Mouse (Mus musculus) heart, embryonic 16.5 days (tissue): ENCODE results near the gene Vars2. TPM values are rescaled to one million over a fixed set of nuclear protein-coding genes. Genes with fewer than 3 reads are reported as not detected.

Experiments
- ATAC-seq: fragments of 200-750 bp; cut with Nextera tagmentation; replicated peaks from 2 replicates; pipeline ENCODE4 v1.8.0; 2017; ENCODE audit warnings: moderate number of reproducible peaks; ENCODE audit not compliant: insufficient read depth, low FRiP score; ENCODE audit errors: extremely low read depth
- H3K27ac ChIP-seq: fragments of 300-500 bp; sonication (generic); 2 replicates; pipeline ENCODE4 v1.5.1; 2014; ENCODE audit warnings: mild to moderate bottlenecking, low read length, control low read depth, moderate library complexity
- H3K27me3 ChIP-seq: fragments of 300-500 bp; sonication (generic); 2 replicates; pipeline ENCODE4 v1.6.1; 2014; ENCODE audit warnings: low read length, mixed read lengths; ENCODE audit not compliant: control insufficient read depth, insufficient read depth
- H3K36me3 ChIP-seq: fragments of 300-500 bp; sonication (generic); 2 replicates; pipeline ENCODE4 v1.6.1; 2014; ENCODE audit not compliant: control insufficient read depth, insufficient read depth
- H3K4me1 ChIP-seq: fragments of 300-500 bp; sonication (generic); 2 replicates; pipeline ENCODE4 v1.6.1; 2014; ENCODE audit warnings: low read length, mixed read lengths; ENCODE audit not compliant: control insufficient read depth, insufficient read depth
- H3K4me2 ChIP-seq: fragments of 300-500 bp; sonication (generic); 2 replicates; pipeline ENCODE4 v1.6.1; 2014; ENCODE audit warnings: low read depth, mild to moderate bottlenecking, control low read depth, low read length
- H3K4me3 ChIP-seq: fragments of 300-500 bp; sonication (generic); 2 replicates; pipeline ENCODE4 v1.5.1; 2014; ENCODE audit warnings: mild to moderate bottlenecking, control low read depth, low read length
- H3K9ac ChIP-seq: fragments of 300-500 bp; sonication (generic); 2 replicates; pipeline ENCODE4 v1.6.1; 2014; ENCODE audit warnings: low read length, control low read depth
- H3K9me3 ChIP-seq: fragments of 300-500 bp; sonication (generic); replicated peaks from 2 replicates; pipeline ENCODE4 v1.6.1; 2016; ENCODE audit warnings: low read length; ENCODE audit not compliant: control insufficient read depth
- WGBS: fragments of 180-500 bp; shearing (Covaris S2); extraction: QIAGEN DNeasy Blood & Tissue Kit; methylation state at CpG from one replicate; pipeline ENCODE4 v1.1.7; 2014; 5-methylcytosine and 5-hydroxymethylcytosine counted together
- polyA plus RNA-seq: library from polyadenylated mRNA; unstranded; fragments of >200 nt; fragmentation: Nextera tagmentation; extraction: Ambion mirVana; gene quantifications from 2 replicates; pipeline ENCODE4 v1.2.1, GENCODE M21; 2015

Vars2 gene
- polyA plus RNA-seq, 1 experiment from 2014 or later, result 12.8 TPM

DNA sequence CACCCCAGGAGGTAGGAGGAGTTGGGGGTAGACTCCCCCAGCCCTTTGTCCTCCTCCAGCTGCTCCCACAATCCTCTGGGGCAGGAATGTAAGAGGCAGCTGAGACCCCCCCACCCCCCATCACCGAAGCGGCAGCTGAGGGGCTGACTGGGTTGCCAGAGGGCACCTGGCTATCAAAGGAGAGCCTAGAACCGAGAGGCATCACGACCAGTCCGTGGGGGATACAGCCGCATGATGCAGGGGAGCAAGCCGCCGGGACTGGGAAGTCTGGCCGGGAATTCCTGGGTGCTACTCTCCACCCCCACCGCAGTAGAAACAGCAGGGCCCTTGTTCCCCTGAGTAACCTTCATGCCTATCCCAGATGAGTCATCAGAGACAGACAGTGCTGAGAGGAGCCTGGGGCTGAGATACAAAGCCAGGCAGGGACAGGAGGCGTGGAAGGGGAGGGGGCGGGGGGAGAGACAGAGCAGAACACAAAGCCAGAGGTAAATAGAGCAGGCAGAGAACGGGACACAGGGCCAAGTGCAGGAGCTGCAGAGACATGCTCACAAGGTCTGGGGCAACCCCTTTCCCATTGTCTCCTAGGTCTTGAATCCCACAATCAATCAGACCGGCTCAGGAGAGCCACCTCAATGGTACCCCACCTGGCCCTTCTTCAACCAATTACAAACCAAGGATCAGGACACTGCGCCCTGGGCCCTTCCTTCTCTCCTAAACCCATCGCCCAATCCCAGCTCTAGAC, 30.5 kb upstream of the Vars2 start:
- peak overlapping the region; percentile 66 for H3K4me2 ChIP-seq
- WGBS, result 5% methylated on average over 16 of the region's 16 CpGs
- peak overlapping the region; percentile 34 for H3K4me3 ChIP-seq
- H3K27ac ChIP-seq, result peak overlapping the region; percentile 75
- peaks cover 37% of the 10 kb centered on the region for H3K4me1 ChIP-seq
- peak; percentile 20; the same call in 1 of the 2 replicates for ATAC-seq
- H3K27me3 ChIP-seq, result no peaks in the 10 kb centered on the region
- H3K9ac ChIP-seq, result peak overlapping the region; percentile 56
- peaks cover 19% of the 10 kb centered on the region for H3K36me3 ChIP-seq
- peaks cover 5% of the 10 kb centered on the region for H3K9me3 ChIP-seq

DNA sequence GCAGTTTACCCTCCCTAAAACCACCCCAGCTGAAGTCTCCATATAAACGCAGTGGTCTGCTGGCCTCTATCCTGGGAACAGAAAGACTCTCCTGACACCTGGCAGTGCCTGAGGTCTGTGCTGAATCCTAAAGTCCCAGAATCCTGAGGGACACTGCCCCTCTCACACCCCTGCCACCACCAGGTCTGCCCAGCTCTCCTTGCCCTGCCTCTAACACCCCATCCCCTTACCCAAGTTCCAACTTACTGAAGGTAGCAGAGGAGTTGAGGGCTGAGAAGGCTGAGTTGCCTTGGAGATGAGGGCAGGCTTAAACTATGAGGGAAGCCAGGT, 30.0 kb upstream of the Vars2 start:
- Histone ChIP-seq H3K9ac (peak overlapping the region; percentile 56), H3K4me2 (peak overlapping the region; percentile 66), H3K4me3 (peak overlapping the region; percentile 34), H3K36me3 (peaks cover 23% of the 10 kb centered on the region), H3K27ac (peak overlapping the region; percentile 75), H3K4me1 (peaks cover 33% of the 10 kb centered on the region), H3K27me3 (no peaks in the 10 kb centered on the region), H3K9me3 (peaks cover 5% of the 10 kb centered on the region)
- no peak for ATAC-seq
- 13% methylated on average over 1 of the region's 1 CpGs for WGBS

DNA sequence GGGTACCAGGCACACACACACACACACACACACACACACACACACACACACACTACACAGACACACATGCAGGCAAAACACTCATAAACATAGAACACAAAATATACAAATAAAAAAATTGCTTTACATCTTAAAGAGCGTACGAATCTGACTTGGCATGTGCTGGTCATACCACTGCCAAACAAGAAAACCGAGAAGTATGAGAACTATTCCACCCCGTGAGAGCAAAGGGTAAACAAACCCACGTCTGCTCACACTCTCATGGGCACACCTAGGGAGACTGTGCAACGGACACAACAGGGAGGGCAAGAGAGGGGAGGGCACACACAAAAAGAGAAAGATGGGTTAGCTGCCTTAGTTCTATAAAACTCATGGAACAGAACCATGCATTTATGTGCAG, 29.3 kb upstream of the Vars2 start:
- H3K27me3 ChIP-seq, result no peaks in the 10 kb centered on the region
- peaks cover 32% of the 10 kb centered on the region for H3K4me1 ChIP-seq
- peak overlapping the region; percentile 6; the same call in 1 of the 2 replicates for H3K9ac ChIP-seq
- H3K9me3 ChIP-seq, result peaks cover 5% of the 10 kb centered on the region
- WGBS, result 35% methylated on average over 6 of the region's 6 CpGs
- peak overlapping the region; percentile 34; the same call in 1 of the 2 replicates for H3K4me3 ChIP-seq
- peak overlapping the region; percentile 75; the same call in 1 of the 2 replicates for H3K27ac ChIP-seq
- no peak for ATAC-seq
- peaks cover 27% of the 10 kb centered on the region for H3K36me3 ChIP-seq
- peak overlapping the region; percentile 66 for H3K4me2 ChIP-seq

DNA sequence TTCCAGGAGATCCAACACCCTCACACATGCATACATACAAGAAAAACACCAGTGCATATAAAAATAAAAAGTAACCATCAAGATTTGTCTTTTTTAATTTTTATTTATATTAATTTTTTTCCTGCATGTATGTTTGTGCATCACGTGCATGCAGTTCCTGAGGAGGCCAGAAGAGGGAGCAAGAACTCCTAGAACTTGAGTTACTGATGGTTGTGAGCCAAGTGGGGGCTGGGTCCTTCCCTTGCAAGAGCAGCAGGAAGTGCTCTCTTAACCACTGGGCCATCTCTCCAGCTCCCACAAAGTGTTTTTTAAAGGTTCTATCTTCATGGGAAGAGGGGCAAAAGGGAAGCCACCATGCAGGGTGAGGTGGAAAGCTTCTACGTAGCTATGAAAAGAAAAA, 27.9 kb upstream of the Vars2 start:
- WGBS, result 95% methylated on average over 2 of the region's 2 CpGs
- no peak overlapping the region for H3K27ac ChIP-seq
- peaks cover 40% of the 10 kb centered on the region for H3K36me3 ChIP-seq
- H3K27me3 ChIP-seq, result no peaks in the 10 kb centered on the region
- no peak for ATAC-seq
- no peak overlapping the region for H3K9ac ChIP-seq
- H3K9me3 ChIP-seq, result peaks cover 5% of the 10 kb centered on the region
- peaks cover 32% of the 10 kb centered on the region for H3K4me1 ChIP-seq
- no peak overlapping the region for H3K4me3 ChIP-seq
- no peak overlapping the region for H3K4me2 ChIP-seq

DNA sequence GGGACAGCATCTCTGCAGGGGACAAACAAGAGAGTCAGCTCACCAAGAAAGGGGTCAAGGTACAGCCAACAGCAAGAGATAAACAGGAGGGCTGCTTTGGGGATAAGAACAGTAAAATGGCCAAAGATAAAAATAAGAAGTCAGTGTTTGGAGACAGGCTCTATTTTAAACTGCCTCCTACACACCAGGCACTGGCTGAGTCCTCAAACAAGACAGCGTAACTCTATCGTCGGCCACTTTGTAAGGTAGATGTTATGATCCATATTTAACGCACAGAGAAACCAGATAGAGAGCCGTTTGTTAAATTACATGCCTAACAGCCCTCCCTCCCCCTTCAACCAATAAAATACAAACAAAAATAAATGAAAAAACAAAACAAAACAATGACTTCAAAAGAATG, 26.5 kb upstream of the Vars2 start:
- H3K27ac ChIP-seq, result no peak overlapping the region
- peaks cover 23% of the 10 kb centered on the region for H3K4me1 ChIP-seq
- no peak overlapping the region for H3K9ac ChIP-seq
- no peak overlapping the region for H3K4me3 ChIP-seq
- H3K9me3 ChIP-seq, result peaks cover 5% of the 10 kb centered on the region
- no peak overlapping the region for H3K4me2 ChIP-seq
- H3K27me3 ChIP-seq, result no peaks in the 10 kb centered on the region
- H3K36me3 ChIP-seq, result peaks cover 53% of the 10 kb centered on the region
- 68% methylated on average over 5 of the region's 5 CpGs for WGBS
- ATAC-seq, result no peak

DNA sequence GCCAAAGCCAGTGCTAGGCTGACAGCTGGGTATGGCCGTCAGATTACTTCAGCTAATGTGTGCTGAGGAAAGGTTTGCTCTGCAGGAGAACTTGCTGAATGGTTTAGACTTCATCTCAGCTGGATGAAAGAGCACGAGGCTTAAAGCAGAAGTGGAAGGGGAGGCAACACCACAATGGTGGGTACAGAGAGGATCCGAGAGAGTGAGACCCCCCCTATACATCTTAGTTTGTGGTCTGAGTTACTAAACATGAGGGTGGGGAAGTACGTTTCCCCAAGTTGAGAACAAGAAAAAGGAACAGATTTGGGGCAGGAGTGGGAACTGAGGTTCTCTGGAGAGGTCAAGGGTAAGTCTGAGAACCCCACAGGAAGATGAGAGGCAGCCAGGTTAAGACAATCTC, 25.0 kb upstream of the Vars2 start:
- Histone ChIP-seq H3K36me3 (peaks cover 68% of the 10 kb centered on the region), H3K4me2 (no peak overlapping the region), H3K9ac (no peak overlapping the region), H3K9me3 (peaks cover 5% of the 10 kb centered on the region), H3K27me3 (no peaks in the 10 kb centered on the region), H3K4me3 (no peak overlapping the region), H3K27ac (no peak overlapping the region), H3K4me1 (peaks cover 8% of the 10 kb centered on the region)
- no peak for ATAC-seq
- 78% methylated on average over 4 of the region's 4 CpGs for WGBS

DNA sequence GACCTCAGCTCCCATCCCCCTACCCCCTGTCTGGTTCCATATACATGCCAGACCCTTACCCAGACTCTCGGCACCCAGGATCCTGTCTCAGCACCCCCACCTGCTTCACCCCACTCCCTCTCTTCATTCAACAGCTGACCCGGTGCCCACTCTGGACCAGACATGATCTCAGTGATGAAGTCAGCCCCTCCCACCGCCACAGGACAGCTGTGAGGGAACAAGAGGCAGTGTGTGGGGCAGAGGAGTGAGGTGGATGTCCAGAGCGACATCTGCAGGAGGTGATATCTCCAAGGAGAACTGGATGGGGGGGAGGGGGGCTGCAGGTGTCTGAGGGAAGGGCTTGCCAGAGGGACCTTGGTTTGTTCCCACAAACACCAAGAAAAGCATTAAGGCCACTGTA, 24.4 kb upstream of the Vars2 start:
- H3K27me3 ChIP-seq, result no peaks in the 10 kb centered on the region
- no peak overlapping the region for H3K27ac ChIP-seq
- WGBS, result 72% methylated on average over 4 of the region's 4 CpGs
- H3K4me1 ChIP-seq, result peaks cover 3% of the 10 kb centered on the region
- H3K4me3 ChIP-seq, result no peak overlapping the region
- no peak overlapping the region for H3K4me2 ChIP-seq
- ATAC-seq, result no peak
- H3K9me3 ChIP-seq, result peaks cover 5% of the 10 kb centered on the region
- no peak overlapping the region for H3K9ac ChIP-seq
- H3K36me3 ChIP-seq, result peaks cover 71% of the 10 kb centered on the region

DNA sequence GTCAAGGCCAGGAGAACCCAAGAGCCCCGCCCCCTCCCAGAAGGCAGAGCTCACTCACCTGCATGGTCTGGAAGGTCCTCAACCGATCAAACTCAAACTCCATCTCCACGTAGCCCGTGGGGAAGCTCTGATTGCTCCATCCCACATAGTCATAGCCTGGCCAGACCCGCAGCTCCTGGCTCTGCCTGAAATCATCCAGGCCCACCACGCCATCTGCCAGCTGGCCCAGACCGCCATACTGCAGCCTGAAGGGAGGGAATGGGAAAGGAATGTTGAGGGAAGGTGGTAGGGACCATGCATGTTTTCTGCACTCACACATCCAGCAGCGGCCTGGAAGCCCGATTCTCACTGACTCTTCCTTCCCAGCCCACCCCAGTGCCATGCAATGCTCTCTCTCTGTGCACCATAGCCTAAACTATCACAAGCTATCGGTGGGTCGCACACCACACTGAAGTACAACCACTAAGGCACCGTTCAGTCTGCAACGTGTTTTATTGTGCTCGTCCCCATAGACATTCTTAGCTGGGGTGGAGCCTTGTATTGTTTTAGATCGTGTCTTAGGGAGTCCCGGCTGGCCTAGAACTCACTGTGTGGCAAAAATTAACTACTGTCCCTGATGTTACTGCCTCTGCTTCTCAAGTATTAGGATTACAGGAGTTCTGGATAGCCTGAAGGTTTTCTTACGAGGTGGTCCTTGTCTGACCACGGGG, 22.7 kb upstream of the Vars2 start:
- no peak for ATAC-seq
- Histone ChIP-seq H3K9me3 (peaks cover 2% of the 10 kb centered on the region; the same call in 1 of the 2 replicates), H3K36me3 (peaks cover 73% of the 10 kb centered on the region), H3K9ac (no peak overlapping the region), H3K4me1 (no peaks in the 10 kb centered on the region), H3K4me3 (no peak overlapping the region), H3K27me3 (no peaks in the 10 kb centered on the region), H3K4me2 (no peak overlapping the region), H3K27ac (no peak overlapping the region)
- WGBS, result 86% methylated on average over 18 of the region's 18 CpGs
